Mouse (Mus musculus) frontal cortex, adult (tissue): ENCODE results near the gene Armc9.
A peak's percentile ranks its signal among the peaks of the same experiment; 100 is the strongest.

Experiments
- ATAC-seq: cut with Nextera tagmentation; 2 replicates; pipeline ENCODE4 v1.9.2; 2017; ENCODE audit warnings: mild to moderate bottlenecking, moderate library complexity, mixed read lengths; ENCODE audit not compliant: low TSS enrichment

Gene Armc9

GRCm38 (mm10) chr1:86154133-86154823 is at the start of gene Armc9:
Gene Armc9, plus strand, starts transcription at chr1:86154780.
- peak; percentile 99 for ATAC-seq

GRCm38 (mm10) chr1:86105054-86105453 is 49.5 kb upstream of the Armc9 start:
- ATAC-seq, result no peak

GRCm38 (mm10) chr1:86111779-86112178 is 42.8 kb upstream of the Armc9 start, which contains the start of gene Htr2b:
Gene Htr2b, minus strand, starts transcription at chr1:86111970.
- ATAC-seq, result peak; percentile 91

GRCm38 (mm10) chr1:86114141-86114540 is 40.4 kb upstream of the Armc9 start:
- ATAC-seq, result no peak

- ATAC-seq, result no peak
Observed at GRCm38 (mm10) chr1:86119549-86119948, 35.0 kb upstream of the Armc9 start.

GRCm38 (mm10) chr1:86126036-86126435 is 28.5 kb upstream of the Armc9 start:
- ATAC-seq, result no peak; the same call in 1 of the 2 replicates

- no peak for ATAC-seq
Observed at GRCm38 (mm10) chr1:86133337-86133736, 21.2 kb upstream of the Armc9 start, which contains the start of gene Gm21972. Gene Gm21972, plus strand, starts transcription at chr1:86133637.

- no peak for ATAC-seq
Observed at GRCm38 (mm10) chr1:86135315-86135714, 19.3 kb upstream of the Armc9 start.

- ATAC-seq, result no peak
Observed at GRCm38 (mm10) chr1:86141081-86141480, 13.5 kb upstream of the Armc9 start.

- no peak for ATAC-seq
Observed at GRCm38 (mm10) chr1:86143165-86143564, 11.4 kb upstream of the Armc9 start.

- peak; percentile 39; the same call in 1 of the 2 replicates for ATAC-seq
Observed at GRCm38 (mm10) chr1:86144001-86144944, 10.3 kb upstream of the Armc9 start.

- no peak for ATAC-seq
Observed at GRCm38 (mm10) chr1:86146293-86146692, 8.3 kb upstream of the Armc9 start.

GRCm38 (mm10) chr1:86147557-86147956 is 7.0 kb upstream of the Armc9 start:
- ATAC-seq, result no peak

- ATAC-seq, result no peak
Observed at GRCm38 (mm10) chr1:86148161-86148560, 6.4 kb upstream of the Armc9 start.

GRCm38 (mm10) chr1:86150929-86151328 is 3.7 kb upstream of the Armc9 start:
- no peak for ATAC-seq

GRCm38 (mm10) chr1:86151376-86151775 is 3.2 kb upstream of the Armc9 start:
- ATAC-seq, result no peak

- ATAC-seq, result no peak
Observed at GRCm38 (mm10) chr1:86152618-86153017, 2.0 kb upstream of the Armc9 start.

- ATAC-seq, result peak; percentile 62; the same call in 1 of the 2 replicates
Observed at GRCm38 (mm10) chr1:86154824-86155164, 214 bp downstream of the Armc9 start.

- no peak for ATAC-seq
Observed at GRCm38 (mm10) chr1:86156075-86156474, 1.5 kb downstream of the Armc9 start.

- no peak for ATAC-seq
Observed at GRCm38 (mm10) chr1:86156595-86156994, 2.0 kb downstream of the Armc9 start.

GRCm38 (mm10) chr1:86160059-86160458 is 5.5 kb downstream of the Armc9 start:
- no peak for ATAC-seq

GRCm38 (mm10) chr1:86160479-86160878 is 5.9 kb downstream of the Armc9 start:
- no peak for ATAC-seq

- ATAC-seq, result no peak
Observed at GRCm38 (mm10) chr1:86161061-86161460, 6.5 kb downstream of the Armc9 start.
